Mouse (Mus musculus) heart, embryonic 13.5 days (tissue): Measurements from ENCODE around the gene Sptlc2. TPM values are rescaled to one million over a fixed set of nuclear protein-coding genes. Genes with fewer than 3 reads are reported as not detected.
A peak's percentile ranks its signal among the peaks of the same experiment; 100 is the strongest.

ENCODE experiments used
- ATAC-seq: fragments of 200-750 bp; cut with Nextera tagmentation; 2 replicates; pipeline ENCODE4 v1.8.0; 2017; ENCODE audit warnings: moderate TSS enrichment; ENCODE audit not compliant: insufficient number of reproducible peaks, low FRiP score, low TSS enrichment; ENCODE audit errors: extremely low read depth
- H3K27ac ChIP-seq: fragments of 300-500 bp; sonication (generic); replicated peaks from 2 replicates; pipeline ENCODE4 v1.5.1; 2015; ENCODE audit warnings: moderate library complexity, mild to moderate bottlenecking, inconsistent platforms
- H3K27me3 ChIP-seq: fragments of 300-500 bp; sonication (generic); replicated peaks from 2 replicates; pipeline ENCODE4 v1.6.1; 2015; ENCODE audit warnings: mild to moderate bottlenecking, inconsistent platforms
- H3K36me3 ChIP-seq: fragments of 300-500 bp; sonication (generic); 2 replicates; pipeline ENCODE4 v1.6.1; 2015; ENCODE audit warnings: mild to moderate bottlenecking, inconsistent platforms
- H3K4me1 ChIP-seq: fragments of 300-500 bp; sonication (generic); 2 replicates; pipeline ENCODE4 v1.6.1; 2015; ENCODE audit warnings: inconsistent platforms
- H3K4me2 ChIP-seq: fragments of 300-500 bp; sonication (generic); 2 replicates; pipeline ENCODE4 v1.6.1; 2015; ENCODE audit warnings: inconsistent platforms, mild to moderate bottlenecking, moderate library complexity
- H3K4me3 ChIP-seq: fragments of 300-500 bp; sonication (generic); 2 replicates; pipeline ENCODE4 v1.5.1; 2015; ENCODE audit warnings: moderate library complexity, mild to moderate bottlenecking, inconsistent platforms
- H3K9ac ChIP-seq: fragments of 300-500 bp; sonication (generic); 2 replicates; pipeline ENCODE4 v1.6.1; 2015; ENCODE audit warnings: inconsistent platforms, mild to moderate bottlenecking, moderate library complexity
- H3K9me3 ChIP-seq: fragments of 300-500 bp; sonication (generic); 2 replicates; pipeline ENCODE4 v1.6.1; 2016; ENCODE audit warnings: inconsistent platforms
- WGBS: fragments of 180-500 bp; shearing (Covaris S2); methylation state at CpG from one replicate; pipeline ENCODE4 v1.1.7; 2015; ENCODE audit warnings: mixed read lengths; 5-methylcytosine and 5-hydroxymethylcytosine counted together
- microRNA-seq: library from miRNA; unstranded; fragments of <30 nt; microRNA quantifications from one replicate; pipeline ENCODE4, GENCODE M21; 2016
- polyA plus RNA-seq: library from polyadenylated mRNA; unstranded; fragments of >200 nt; fragmentation: Nextera tagmentation; extraction: Ambion mirVana; gene quantifications from 2 replicates; pipeline ENCODE4 v1.2.1, GENCODE M21; 2015

The Sptlc2 gene
- polyA plus RNA-seq, 1 experiment from 2014 or later = 64.2 TPM

GRCm38 (mm10) chr12:87274853-87275831, 113.0 kb downstream of the Sptlc2 start:
- Histone ChIP-seq H3K9ac (no peak overlapping the region), H3K36me3 (peaks cover 69% of the 10 kb centered on the region), H3K27ac (no peak overlapping the region), H3K4me3 (no peak overlapping the region), H3K4me1 (peaks cover 30% of the 10 kb centered on the region), H3K27me3 (no peaks in the 10 kb centered on the region), H3K4me2 (no peak overlapping the region), H3K9me3 (no peaks in the 10 kb centered on the region)
- whole genome bisulfite sequencing = 83% methylated on average over 9 of the region's 9 CpGs
- no peak for ATAC-seq

GRCm38 (mm10) chr12:87267682-87268081, 120.5 kb downstream of the Sptlc2 start:
- H3K36me3 ChIP-seq = peaks cover 58% of the 10 kb centered on the region
- H3K27me3 ChIP-seq = no peaks in the 10 kb centered on the region
- H3K27ac ChIP-seq = no peak overlapping the region; the same call in 1 of the 2 replicates
- ATAC-seq = no peak
- peak overlapping the region; percentile 72 for H3K4me3 ChIP-seq
- WGBS = 16% methylated on average over 4 of the region's 4 CpGs
- no peaks in the 10 kb centered on the region for H3K9me3 ChIP-seq
- peaks cover 27% of the 10 kb centered on the region for H3K4me1 ChIP-seq
- peak overlapping the region; percentile 96 for H3K9ac ChIP-seq
- H3K4me2 ChIP-seq = peak overlapping the region; percentile 86

- H3K27ac ChIP-seq = peak overlapping the region; percentile 96
- under 1% methylated on average over 31 of the region's 31 CpGs for WGBS
- peak overlapping the region; percentile 86 for H3K4me2 ChIP-seq
- H3K4me3 ChIP-seq = peak overlapping the region; percentile 72
- peaks cover 58% of the 10 kb centered on the region for H3K36me3 ChIP-seq
- peak overlapping the region; percentile 96 for H3K9ac ChIP-seq
- no peak for ATAC-seq
- H3K27me3 ChIP-seq = no peaks in the 10 kb centered on the region
- H3K9me3 ChIP-seq = no peaks in the 10 kb centered on the region
- H3K4me1 ChIP-seq = peaks cover 27% of the 10 kb centered on the region
Observed at GRCm38 (mm10) chr12:87266827-87267603, 121.1 kb downstream of the Sptlc2 start.

DNA sequence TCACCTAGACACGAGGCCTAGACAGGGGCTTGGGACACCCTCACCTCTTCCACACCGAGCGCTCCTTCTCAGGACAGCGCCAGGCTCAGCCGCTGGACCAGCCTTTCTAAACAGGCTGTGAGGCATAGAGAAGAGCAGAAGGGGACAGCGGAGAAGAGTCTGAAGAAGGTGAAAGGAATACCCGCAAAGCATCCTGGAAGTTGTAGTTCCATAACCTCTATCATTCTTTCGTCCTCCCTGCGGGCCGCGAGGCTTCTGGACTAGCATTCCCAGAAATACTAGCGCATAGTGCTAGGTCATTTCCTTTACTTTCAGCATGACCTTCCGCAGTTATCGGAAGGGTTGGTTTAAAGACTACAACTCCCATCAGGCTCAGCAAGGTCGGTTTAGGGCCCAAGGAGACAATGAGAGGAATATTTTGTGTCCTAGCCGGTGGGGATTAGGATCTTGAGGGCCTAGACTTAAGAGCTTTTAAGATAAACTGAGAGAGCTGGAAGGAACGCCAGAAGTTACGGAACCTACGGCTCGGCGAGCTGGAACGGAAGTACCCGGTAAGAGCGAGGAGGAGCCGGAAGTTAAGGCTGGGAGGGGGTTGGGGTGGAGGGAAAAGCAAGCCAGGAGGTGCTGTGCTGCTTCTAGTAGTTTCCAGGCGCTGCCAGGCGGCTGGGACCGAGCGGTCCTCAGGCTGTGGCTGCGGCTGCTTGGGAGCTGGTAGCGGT, 121.9 kb downstream of the Sptlc2 start, which contains the start of the genes Vipas39 and Ahsa1:
Gene Vipas39, minus strand, starts transcription at position 149 of the 719 bp plus-strand sequence.
Gene Ahsa1, plus strand, starts transcription at position 372 of the 719 bp plus-strand sequence.
- peak within 1 kb of the TSS; percentile 72 for H3K4me3 ChIP-seq
- H3K36me3 ChIP-seq = peaks cover 58% of the 10 kb centered on the region
- peak within 1 kb of the TSS; percentile 96 for H3K9ac ChIP-seq
- H3K4me2 ChIP-seq = peak within 1 kb of the TSS; percentile 86
- ATAC-seq = peak; percentile 96
- no peaks in the 10 kb centered on the region for H3K9me3 ChIP-seq
- H3K4me1 ChIP-seq = peaks cover 27% of the 10 kb centered on the region
- no peaks in the 10 kb centered on the region for H3K27me3 ChIP-seq
- WGBS = under 1% methylated on average over 31 of the region's 31 CpGs
- peak within 1 kb of the TSS; percentile 96 for H3K27ac ChIP-seq

- Histone ChIP-seq H3K4me2 (peak overlapping the region; percentile 83), H3K36me3 (peaks cover 58% of the 10 kb centered on the region), H3K27me3 (no peaks in the 10 kb centered on the region), H3K9me3 (no peaks in the 10 kb centered on the region), H3K9ac (peak overlapping the region; percentile 87), H3K4me3 (peak overlapping the region; percentile 72), H3K4me1 (peaks cover 27% of the 10 kb centered on the region), H3K27ac (peak overlapping the region; percentile 96)
- WGBS = 13% methylated on average over 11 of the region's 11 CpGs
- no peak for ATAC-seq
Observed at GRCm38 (mm10) chr12:87265444-87265843, 122.7 kb downstream of the Sptlc2 start.

DNA sequence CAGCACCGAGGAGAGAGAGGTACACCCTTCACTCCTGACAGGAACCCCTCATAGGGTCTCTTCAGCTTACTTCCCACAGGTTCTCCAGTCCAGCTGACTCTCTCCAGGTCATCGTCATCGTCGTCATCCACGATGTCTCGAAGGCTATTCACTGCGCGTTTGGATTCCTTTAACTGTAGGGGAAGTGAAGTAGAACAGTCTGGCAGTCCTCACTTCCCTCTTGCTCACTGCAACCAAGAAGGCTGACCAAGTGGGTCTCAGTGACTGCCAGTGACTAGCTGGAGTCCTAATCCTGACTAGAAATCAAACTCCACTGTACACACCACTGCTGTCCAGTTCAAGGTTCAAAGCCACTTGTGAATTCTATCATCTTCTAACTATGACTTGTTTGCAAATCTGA, 127.6 kb downstream of the Sptlc2 start:
- WGBS = 96% methylated on average over 8 of the region's 8 CpGs
- Histone ChIP-seq H3K9me3 (no peaks in the 10 kb centered on the region), H3K4me2 (no peak overlapping the region), H3K27ac (no peak overlapping the region), H3K4me3 (no peak overlapping the region), H3K4me1 (peaks cover 13% of the 10 kb centered on the region), H3K9ac (no peak overlapping the region), H3K36me3 (peaks cover 83% of the 10 kb centered on the region), H3K27me3 (no peaks in the 10 kb centered on the region)
- no peak for ATAC-seq

GRCm38 (mm10) chr12:87256629-87257028, 131.5 kb downstream of the Sptlc2 start:
- H3K9ac ChIP-seq = no peak overlapping the region
- no peaks in the 10 kb centered on the region for H3K4me1 ChIP-seq
- ATAC-seq = no peak
- no peaks in the 10 kb centered on the region for H3K27me3 ChIP-seq
- H3K9me3 ChIP-seq = no peaks in the 10 kb centered on the region
- peaks cover 98% of the 10 kb centered on the region for H3K36me3 ChIP-seq
- no peak overlapping the region for H3K4me3 ChIP-seq
- no peak overlapping the region for H3K27ac ChIP-seq
- WGBS = 83% methylated on average over 5 of the region's 5 CpGs
- no peak overlapping the region for H3K4me2 ChIP-seq

Small RNA genes lying within 50 kb of the gene (microRNA-seq; reads per million reads assigned to microRNA genes)
- gene Gm47293 = not detected
- gene Mir3068 = 52.0 reads per million, percentile 45 among the genes with 10 or more reads in this experiment

Other genes starting within 250 kb of the Sptlc2 start
- gene Gstz1, start 241.2 kb downstream of the Sptlc2 start, polyA plus RNA-seq = 27.8 and 31.2 TPM in 2 replicates
- gene Pomt2, start 240.4 kb downstream of the Sptlc2 start, polyA plus RNA-seq = 10.9 and 11.9 TPM in 2 replicates
- gene Samd15, start 188.6 kb downstream of the Sptlc2 start, polyA plus RNA-seq = 0.59 and 0.76 TPM in 2 replicates
- 1.4 and 1.5 TPM in 2 replicates for gene Tmed8, start 187.9 kb downstream of the Sptlc2 start, polyA plus RNA-seq
- 0.60 and 0.80 TPM in 2 replicates for gene Noxred1, start 149.6 kb downstream of the Sptlc2 start, polyA plus RNA-seq
- 32.4 and 34.4 TPM in 2 replicates for gene Vipas39, start 122.1 kb downstream of the Sptlc2 start, polyA plus RNA-seq
- gene Ahsa1, start 121.9 kb downstream of the Sptlc2 start, polyA plus RNA-seq = 174 and 206 TPM in 2 replicates
- gene Ism2, start 88.7 kb downstream of the Sptlc2 start, polyA plus RNA-seq = 0.75 and 0.90 TPM in 2 replicates
- 269 and 303 TPM in 2 replicates for gene Slirp, start 55.5 kb upstream of the Sptlc2 start, polyA plus RNA-seq
- gene Alkbh1, start 55.7 kb upstream of the Sptlc2 start, polyA plus RNA-seq = 34.2 and 37.2 TPM in 2 replicates
- 78.7 and 84.5 TPM in 2 replicates for gene Snw1, start 83.9 kb upstream of the Sptlc2 start, polyA plus RNA-seq
- not detected in 2 replicates for gene Gm5788, start 106.4 kb upstream of the Sptlc2 start, polyA plus RNA-seq
- not detected in 2 replicates for gene Gm8300, start 126.0 kb upstream of the Sptlc2 start, polyA plus RNA-seq
- gene Oog1, start 214.3 kb upstream of the Sptlc2 start, polyA plus RNA-seq = not detected in 2 replicates
- gene Gm4027, start 230.5 kb upstream of the Sptlc2 start, polyA plus RNA-seq = not detected in 2 replicates